Mouse (Mus musculus) 3134 (cell line): Measurements from ENCODE around the gene Emsy.

ENCODE experiments used
- DNase-seq: peaks from one replicate; pipeline ENCODE4 v3.0.0-alpha.2; 2011; ENCODE audit warnings: low spot score; ENCODE audit not compliant: insufficient read length; ENCODE audit errors: extremely low read depth

The Emsy gene

GRCm38 (mm10) chr7:98656531-98657221, at the start of gene Emsy:
TSS of gene Emsy (minus strand) at chr7:98656783.
- DNase-seq = peak; percentile 96

- no peak for DNase-seq
Measured at GRCm38 (mm10) chr7:98704276-98704675, 47.7 kb upstream of the Emsy start.

DNA sequence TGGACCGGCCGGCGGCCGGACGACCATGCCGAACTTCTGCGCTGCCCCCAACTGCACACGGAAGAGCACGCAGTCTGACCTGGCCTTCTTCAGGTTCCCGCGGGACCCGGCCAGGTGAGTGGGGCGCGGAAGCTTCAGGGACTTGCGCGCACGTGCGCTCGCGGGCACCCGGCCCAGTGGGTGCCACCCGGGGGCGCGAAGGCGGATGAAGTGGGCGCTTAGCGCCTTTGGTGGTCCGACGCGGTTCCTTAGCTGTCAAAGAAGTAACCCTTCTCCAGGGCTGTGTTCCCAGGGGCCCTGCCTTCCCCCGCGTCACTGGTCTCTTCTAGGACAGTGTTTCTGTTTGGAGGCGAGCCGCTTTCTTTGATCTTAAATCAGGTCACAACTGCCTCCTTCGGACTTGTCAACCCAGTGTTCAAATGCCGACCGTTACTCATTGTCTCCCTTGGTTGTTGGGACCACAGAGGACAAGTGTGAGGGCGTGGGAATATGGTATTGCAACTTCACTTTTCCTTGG, 46.8 kb upstream of the Emsy start:
- DNase-seq = peak; percentile 65

- peak; percentile 96 for DNase-seq
Measured at GRCm38 (mm10) chr7:98702283-98703240, 46.0 kb upstream of the Emsy start, which contains the start of gene Thap12. TSS of gene Thap12 (plus strand) at chr7:98703103.

GRCm38 (mm10) chr7:98701771-98702170, 45.2 kb upstream of the Emsy start:
- no peak for DNase-seq

DNA sequence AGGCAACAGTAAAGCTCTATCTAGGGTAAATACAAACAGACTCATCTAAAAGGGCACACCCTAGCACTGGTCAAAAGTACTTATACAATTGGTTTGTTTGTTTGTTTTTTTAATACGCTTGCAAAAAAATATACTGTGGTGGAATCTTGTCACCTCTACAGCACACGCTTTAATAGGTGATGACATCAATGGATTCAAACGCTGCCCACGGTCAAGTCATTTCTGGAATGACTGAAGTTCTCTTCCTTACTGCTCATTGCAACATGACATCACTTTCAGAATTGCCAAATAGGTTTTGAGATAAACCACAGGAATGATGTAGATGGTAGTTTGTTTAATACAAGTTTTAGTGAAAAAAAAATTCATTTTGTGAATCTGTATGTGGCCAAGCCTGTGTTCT, 42.0 kb upstream of the Emsy start:
- no peak for DNase-seq

DNA sequence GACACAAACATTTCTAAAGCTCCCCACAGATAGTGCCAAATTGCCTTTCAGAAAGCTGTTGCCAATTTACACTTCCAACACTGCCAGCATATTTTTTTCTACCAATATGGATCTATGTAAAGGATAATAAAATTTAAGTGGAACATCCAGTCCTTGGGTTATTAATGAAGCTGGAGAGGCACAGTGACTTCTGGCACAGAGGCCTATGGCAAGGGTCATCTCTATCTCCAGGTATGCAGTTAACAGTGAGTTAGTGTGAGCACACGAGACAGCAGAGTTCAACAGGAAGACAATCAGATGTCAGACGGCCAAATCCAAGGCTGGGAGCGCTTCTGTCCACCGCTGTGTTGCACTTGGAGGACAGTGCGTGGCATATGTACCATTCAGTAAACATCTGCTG, 41.5 kb upstream of the Emsy start:
- no peak for DNase-seq

DNA sequence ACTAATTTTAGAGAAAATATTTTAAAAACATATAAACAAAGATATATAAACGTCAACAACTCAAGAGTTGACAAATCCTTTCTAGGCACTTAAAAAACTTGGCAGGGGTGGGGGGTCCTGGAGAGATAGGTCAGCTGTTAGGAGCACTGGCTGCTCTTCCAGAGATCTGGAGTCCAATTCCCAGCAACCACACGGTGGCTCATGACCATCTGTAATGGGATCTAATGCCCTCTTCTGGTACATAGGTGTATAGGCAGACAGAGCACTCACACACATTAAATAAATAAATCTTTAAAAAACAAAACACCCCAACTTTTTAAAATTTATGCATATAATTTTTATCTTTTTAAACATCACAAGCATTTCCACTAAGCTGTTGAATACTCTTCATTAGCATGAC, 40.9 kb upstream of the Emsy start:
- no peak for DNase-seq

DNA sequence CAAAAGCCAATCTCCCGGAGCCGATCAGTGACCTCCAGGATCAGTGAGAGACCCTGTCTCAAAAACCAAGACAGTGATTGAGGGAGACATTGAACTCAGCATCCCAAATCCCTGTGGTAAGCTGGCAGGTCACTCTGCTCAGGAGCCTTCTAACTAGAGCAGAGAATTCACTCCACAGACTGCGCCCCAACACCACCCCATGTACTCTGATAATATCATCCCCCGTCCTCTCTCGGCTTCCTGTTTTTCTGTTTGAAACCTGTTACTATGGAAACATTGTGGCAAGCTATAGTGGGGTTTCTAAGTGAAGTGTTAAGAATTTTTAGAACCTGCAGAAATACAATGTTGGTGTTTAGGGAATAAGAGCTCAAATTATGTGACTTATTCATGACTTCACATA, 37.5 kb upstream of the Emsy start:
- DNase-seq = no peak

- no peak for DNase-seq
Measured at GRCm38 (mm10) chr7:98692761-98693546, 36.4 kb upstream of the Emsy start.

DNA sequence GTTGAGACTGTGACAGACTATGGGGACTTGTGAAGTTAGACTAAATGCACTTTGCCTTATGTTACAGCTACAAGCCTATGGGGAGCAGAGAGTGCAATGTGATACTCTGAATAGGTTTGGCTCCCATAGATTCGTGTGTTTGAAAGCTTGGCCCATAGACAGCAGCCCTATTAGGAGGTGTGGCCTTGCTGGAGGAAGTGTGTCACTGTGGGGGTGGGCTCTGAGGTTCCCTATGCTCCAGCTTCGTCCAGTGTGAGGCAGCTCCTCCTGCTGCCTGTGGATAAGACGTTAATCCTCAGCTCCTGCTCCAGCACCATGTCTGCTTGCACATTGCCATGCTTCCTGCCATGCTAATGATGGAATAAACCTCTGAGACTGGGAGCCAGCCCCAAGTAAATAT, 34.2 kb upstream of the Emsy start:
- DNase-seq = no peak

DNA sequence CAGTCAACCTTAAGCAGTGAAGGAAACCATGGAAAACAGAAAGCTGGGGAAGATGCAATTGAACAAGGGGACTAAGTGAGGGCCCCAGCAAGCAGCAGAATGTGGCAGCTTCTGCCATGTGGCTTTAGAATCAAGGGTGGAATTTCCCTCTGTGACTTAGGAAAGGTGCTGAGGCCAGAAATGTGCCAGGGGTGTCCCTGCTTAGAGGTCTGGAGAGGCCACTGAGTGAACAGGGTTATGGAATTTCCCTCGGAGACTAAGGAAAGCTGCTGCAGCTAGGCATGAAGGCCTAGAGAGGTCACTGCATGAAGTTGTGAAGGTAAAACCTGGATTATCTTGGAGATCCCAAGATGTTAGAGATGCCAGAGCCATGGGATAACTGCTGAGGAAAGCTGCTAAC, 33.5 kb upstream of the Emsy start:
- no peak for DNase-seq

GRCm38 (mm10) chr7:98685895-98686294, 29.3 kb upstream of the Emsy start:
- DNase-seq = no peak

- no peak for DNase-seq
Measured at GRCm38 (mm10) chr7:98682821-98683220, 26.2 kb upstream of the Emsy start.

DNA sequence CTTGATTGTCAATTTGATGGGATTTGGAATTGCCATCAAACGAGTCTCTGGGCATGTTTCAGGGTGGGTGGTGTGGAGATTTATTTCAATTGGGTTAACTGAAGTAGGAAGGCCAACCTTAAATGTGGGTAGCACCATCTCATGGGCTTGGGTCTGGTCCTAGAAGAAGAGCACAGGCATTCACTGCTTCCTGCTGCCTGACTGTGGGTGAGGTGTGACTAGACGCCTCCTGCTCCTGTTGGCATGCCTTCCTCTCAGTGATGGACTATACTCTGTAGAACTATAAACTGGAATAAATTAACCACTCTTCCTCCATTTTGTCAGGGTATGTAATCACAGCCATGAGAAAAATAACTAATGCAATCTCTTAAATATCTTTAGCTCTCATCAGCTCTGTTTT, 24.1 kb upstream of the Emsy start:
- DNase-seq = no peak

GRCm38 (mm10) chr7:98678441-98678840, 21.9 kb upstream of the Emsy start:
- DNase-seq = no peak

DNA sequence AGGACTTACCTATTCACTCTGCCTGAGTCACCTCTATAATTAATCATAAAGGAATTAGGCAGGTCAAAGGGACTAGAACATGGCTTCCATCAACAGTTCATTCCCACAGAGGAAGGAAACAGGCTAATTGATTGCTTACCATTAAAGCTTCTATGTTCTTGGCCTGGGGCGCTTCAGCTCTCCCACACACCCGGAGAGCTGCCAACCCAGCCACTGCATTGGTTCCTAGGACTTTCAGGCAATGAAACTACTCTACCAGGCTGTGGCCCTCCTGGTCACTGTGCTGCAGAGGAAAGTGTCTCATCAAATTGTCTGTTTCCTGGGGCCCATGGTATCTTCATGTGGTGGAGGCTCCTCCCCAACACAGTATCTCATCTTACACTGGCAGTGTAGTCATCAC, 20.9 kb upstream of the Emsy start:
- DNase-seq = no peak

- no peak for DNase-seq
Measured at GRCm38 (mm10) chr7:98674344-98674743, 17.8 kb upstream of the Emsy start.

DNA sequence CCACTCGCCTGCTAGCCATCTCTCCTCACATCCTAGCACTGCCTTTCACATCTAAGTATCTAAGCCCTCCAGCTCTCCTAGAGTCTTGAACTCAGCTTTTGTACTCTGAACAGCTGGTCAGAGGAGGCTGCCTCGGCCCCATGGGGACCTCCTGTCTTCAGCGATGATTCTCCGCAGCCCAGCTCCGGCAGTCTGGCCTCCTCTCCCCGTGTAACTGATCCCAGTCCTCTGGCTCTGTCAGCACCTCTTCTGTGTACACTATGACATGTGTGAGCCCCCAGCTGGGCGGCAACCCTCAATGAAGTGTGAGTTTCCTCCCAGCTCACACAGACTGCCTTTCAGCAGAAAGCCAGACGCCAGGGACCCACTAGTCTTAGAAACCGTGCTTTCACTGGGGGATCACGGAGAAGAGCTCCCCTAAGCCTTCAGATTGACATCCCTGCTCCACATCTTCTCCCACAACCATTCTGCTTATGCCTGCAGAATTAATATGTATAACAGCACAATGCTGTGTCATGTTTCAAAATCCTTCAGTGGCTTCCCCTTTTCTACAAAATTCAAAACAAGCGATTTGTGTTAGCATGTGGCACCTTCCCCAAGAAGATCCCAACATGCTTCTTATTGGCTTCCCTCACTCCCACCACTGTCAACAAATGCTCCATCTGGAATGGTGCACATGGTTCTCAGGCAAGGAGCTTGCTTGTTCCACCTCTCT, 15.8 kb upstream of the Emsy start:
- no peak for DNase-seq

GRCm38 (mm10) chr7:98671416-98671815, 14.8 kb upstream of the Emsy start:
- no peak for DNase-seq
